Mouse (Mus musculus): ENCODE measurements around the gene Pdcd10. TPM values are rescaled to one million over a fixed set of nuclear protein-coding genes. Genes with fewer than 3 reads are reported as not detected.
A peak's percentile ranks its signal among the peaks of the same experiment; 100 is the strongest.

Pdcd10 gene
- polyA plus RNA-seq, 1 experiment from 2014 or later: 96.0 TPM

GRCm38 (mm10) chr3:75544287-75544686 lies 12.4 kb downstream of the Pdcd10 start:
- no peak overlapping the region for H3K9ac ChIP-seq (replicated peaks; ENCODE audit: low read length)
- DNase-seq: no peak
- no peak overlapping the region for H3K4me3 ChIP-seq (replicated peaks; ENCODE audit: low read depth, low read length)
- H3K4me2 ChIP-seq (ENCODE audit: low read length): no peak overlapping the region
- no peaks in the 10 kb centered on the region for H3K27me3 ChIP-seq (ENCODE audit: control insufficient read depth, insufficient read depth, low read length)
- no peaks in the 10 kb centered on the region for H3K4me1 ChIP-seq (ENCODE audit: control insufficient read depth, insufficient read depth, low read length)
- no peak for ATAC-seq (ENCODE audit: low FRiP score, low TSS enrichment)
- peaks cover 6% of the 10 kb centered on the region; the same call in 1 of the 2 replicates for H3K36me3 ChIP-seq (ENCODE audit: control insufficient read depth, insufficient read depth, low read length)
- 96% methylated on average over 1 of the region's 1 CpGs for WGBS
- H3K27ac ChIP-seq (replicated peaks; ENCODE audit: low read depth, low read length): no peak overlapping the region
- H3K9me3 ChIP-seq (ENCODE audit: control insufficient read depth, low read length): no peaks in the 10 kb centered on the region

GRCm38 (mm10) chr3:75542852-75543251 lies 13.8 kb downstream of the Pdcd10 start:
- Histone ChIP-seq H3K27ac (replicated peaks; ENCODE audit: low read depth, low read length) (no peak overlapping the region), H3K9ac (replicated peaks; ENCODE audit: low read length) (no peak overlapping the region), H3K4me3 (replicated peaks; ENCODE audit: low read depth, low read length) (no peak overlapping the region), H3K4me1 (ENCODE audit: control insufficient read depth, insufficient read depth, low read length) (no peaks in the 10 kb centered on the region), H3K9me3 (ENCODE audit: control insufficient read depth, low read length) (no peaks in the 10 kb centered on the region), H3K27me3 (ENCODE audit: control insufficient read depth, insufficient read depth, low read length) (no peaks in the 10 kb centered on the region), H3K4me2 (ENCODE audit: low read length) (no peak overlapping the region), H3K36me3 (ENCODE audit: control insufficient read depth, insufficient read depth, low read length) (peaks cover 13% of the 10 kb centered on the region; the same call in 1 of the 2 replicates)
- DNase-seq (no peak), ATAC-seq (ENCODE audit: low FRiP score, low TSS enrichment) (no peak)
- 58% methylated on average over 3 of the region's 3 CpGs for WGBS

GRCm38 (mm10) chr3:75541259-75541658 lies 15.4 kb downstream of the Pdcd10 start:
- Histone ChIP-seq H3K9ac (replicated peaks; ENCODE audit: low read length) (no peak overlapping the region), H3K4me1 (ENCODE audit: control insufficient read depth, insufficient read depth, low read length) (no peaks in the 10 kb centered on the region), H3K36me3 (ENCODE audit: control insufficient read depth, insufficient read depth, low read length) (peaks cover 16% of the 10 kb centered on the region; the same call in 1 of the 2 replicates), H3K9me3 (ENCODE audit: control insufficient read depth, low read length) (no peaks in the 10 kb centered on the region), H3K27ac (replicated peaks; ENCODE audit: low read depth, low read length) (no peak overlapping the region), H3K4me2 (ENCODE audit: low read length) (no peak overlapping the region), H3K4me3 (replicated peaks; ENCODE audit: low read depth, low read length) (no peak overlapping the region), H3K27me3 (ENCODE audit: control insufficient read depth, insufficient read depth, low read length) (no peaks in the 10 kb centered on the region)
- ATAC-seq (ENCODE audit: low FRiP score, low TSS enrichment) (no peak), DNase-seq (no peak)
- 93% methylated on average over 4 of the region's 4 CpGs for WGBS

- peaks cover 9% of the 10 kb centered on the region; the same call in 1 of the 2 replicates for H3K36me3 ChIP-seq (ENCODE audit: control insufficient read depth, insufficient read depth, low read length)
- no peak overlapping the region for H3K27ac ChIP-seq (replicated peaks; ENCODE audit: low read depth, low read length)
- no peak overlapping the region for H3K4me3 ChIP-seq (replicated peaks; ENCODE audit: low read depth, low read length)
- DNase-seq (no peak), ATAC-seq (ENCODE audit: low FRiP score, low TSS enrichment) (no peak)
- no peaks in the 10 kb centered on the region for H3K27me3 ChIP-seq (ENCODE audit: control insufficient read depth, insufficient read depth, low read length)
- WGBS: 93% methylated on average over 3 of the region's 3 CpGs
- H3K9ac ChIP-seq (replicated peaks; ENCODE audit: low read length): no peak overlapping the region
- no peaks in the 10 kb centered on the region for H3K9me3 ChIP-seq (ENCODE audit: control insufficient read depth, low read length)
- H3K4me2 ChIP-seq (ENCODE audit: low read length): no peak overlapping the region
- no peaks in the 10 kb centered on the region for H3K4me1 ChIP-seq (ENCODE audit: control insufficient read depth, insufficient read depth, low read length)
Measured at GRCm38 (mm10) chr3:75534045-75534834, 22.4 kb downstream of the Pdcd10 start.

- no peak overlapping the region for H3K9ac ChIP-seq (replicated peaks; ENCODE audit: low read length)
- no peaks in the 10 kb centered on the region for H3K27me3 ChIP-seq (ENCODE audit: control insufficient read depth, insufficient read depth, low read length)
- WGBS: 98% methylated on average over 3 of the region's 3 CpGs
- H3K27ac ChIP-seq (replicated peaks; ENCODE audit: low read depth, low read length): no peak overlapping the region
- H3K4me1 ChIP-seq (ENCODE audit: control insufficient read depth, insufficient read depth, low read length): no peaks in the 10 kb centered on the region
- no peak for ATAC-seq (ENCODE audit: low FRiP score, low TSS enrichment)
- H3K9me3 ChIP-seq (ENCODE audit: control insufficient read depth, low read length): no peaks in the 10 kb centered on the region
- H3K36me3 ChIP-seq (ENCODE audit: control insufficient read depth, insufficient read depth, low read length): peaks cover 18% of the 10 kb centered on the region
- no peak overlapping the region for H3K4me2 ChIP-seq (ENCODE audit: low read length)
- no peak for DNase-seq
- no peak overlapping the region for H3K4me3 ChIP-seq (replicated peaks; ENCODE audit: low read depth, low read length)
Measured at GRCm38 (mm10) chr3:75531074-75531473, 25.6 kb downstream of the Pdcd10 start.

- no peaks in the 10 kb centered on the region for H3K27me3 ChIP-seq (ENCODE audit: control insufficient read depth, insufficient read depth, low read length)
- H3K4me3 ChIP-seq (replicated peaks; ENCODE audit: low read depth, low read length): no peak overlapping the region
- H3K27ac ChIP-seq (replicated peaks; ENCODE audit: low read depth, low read length): no peak overlapping the region
- no peak overlapping the region for H3K4me2 ChIP-seq (ENCODE audit: low read length)
- no peaks in the 10 kb centered on the region for H3K4me1 ChIP-seq (ENCODE audit: control insufficient read depth, insufficient read depth, low read length)
- H3K9me3 ChIP-seq (ENCODE audit: control insufficient read depth, low read length): no peaks in the 10 kb centered on the region
- peaks cover 27% of the 10 kb centered on the region for H3K36me3 ChIP-seq (ENCODE audit: control insufficient read depth, insufficient read depth, low read length)
- WGBS: 94% methylated on average over 1 of the region's 1 CpGs
- ATAC-seq (ENCODE audit: low FRiP score, low TSS enrichment) (no peak), DNase-seq (no peak)
- H3K9ac ChIP-seq (replicated peaks; ENCODE audit: low read length): no peak overlapping the region
Measured at GRCm38 (mm10) chr3:75522527-75522926, 34.1 kb downstream of the Pdcd10 start.

GRCm38 (mm10) chr3:75521314-75521713 lies 35.3 kb downstream of the Pdcd10 start:
- Histone ChIP-seq H3K4me3 (replicated peaks; ENCODE audit: low read depth, low read length) (no peak overlapping the region), H3K36me3 (ENCODE audit: control insufficient read depth, insufficient read depth, low read length) (peaks cover 19% of the 10 kb centered on the region), H3K9ac (replicated peaks; ENCODE audit: low read length) (no peak overlapping the region), H3K27ac (replicated peaks; ENCODE audit: low read depth, low read length) (no peak overlapping the region), H3K27me3 (ENCODE audit: control insufficient read depth, insufficient read depth, low read length) (no peaks in the 10 kb centered on the region), H3K4me1 (ENCODE audit: control insufficient read depth, insufficient read depth, low read length) (no peaks in the 10 kb centered on the region), H3K9me3 (ENCODE audit: control insufficient read depth, low read length) (no peaks in the 10 kb centered on the region), H3K4me2 (ENCODE audit: low read length) (no peak overlapping the region)
- no peak for ATAC-seq (ENCODE audit: low FRiP score, low TSS enrichment)
- WGBS: 82% methylated on average over 2 of the region's 2 CpGs
- DNase-seq: no peak

- no peaks in the 10 kb centered on the region for H3K9me3 ChIP-seq (ENCODE audit: control insufficient read depth, low read length)
Measured at GRCm38 (mm10) chr3:75517631-75518250, 38.9 kb downstream of the Pdcd10 start.

More at GRCm38 (mm10) chr3:75517631-75518250, 38.9 kb downstream of the Pdcd10 start:
- H3K27ac ChIP-seq (replicated peaks; ENCODE audit: low read depth, low read length): no peak overlapping the region
- ATAC-seq (ENCODE audit: low FRiP score, low TSS enrichment): peak; percentile 60; the same call in 1 of the 2 replicates
- peak; percentile 64 for DNase-seq
- no peak overlapping the region for H3K9ac ChIP-seq (replicated peaks; ENCODE audit: low read length)
- H3K4me3 ChIP-seq (replicated peaks; ENCODE audit: low read depth, low read length): no peak overlapping the region
- H3K4me2 ChIP-seq (ENCODE audit: low read length): no peak overlapping the region
- WGBS: 83% methylated on average over 7 of the region's 7 CpGs
- H3K27me3 ChIP-seq (ENCODE audit: control insufficient read depth, insufficient read depth, low read length): no peaks in the 10 kb centered on the region
- no peaks in the 10 kb centered on the region for H3K4me1 ChIP-seq (ENCODE audit: control insufficient read depth, insufficient read depth, low read length)
- H3K36me3 ChIP-seq (ENCODE audit: control insufficient read depth, insufficient read depth, low read length): peaks cover 13% of the 10 kb centered on the region

All from midbrain, embryonic 14.5 days (tissue).